Mouse (Mus musculus) right cerebral cortex, postnatal 14 days (tissue): ENCODE results near the gene Ralgapa2.

Source experiments
- DNase-seq: peaks from one replicate; pipeline ENCODE4 v3.0.0; 2022

Gene Ralgapa2

DNA sequence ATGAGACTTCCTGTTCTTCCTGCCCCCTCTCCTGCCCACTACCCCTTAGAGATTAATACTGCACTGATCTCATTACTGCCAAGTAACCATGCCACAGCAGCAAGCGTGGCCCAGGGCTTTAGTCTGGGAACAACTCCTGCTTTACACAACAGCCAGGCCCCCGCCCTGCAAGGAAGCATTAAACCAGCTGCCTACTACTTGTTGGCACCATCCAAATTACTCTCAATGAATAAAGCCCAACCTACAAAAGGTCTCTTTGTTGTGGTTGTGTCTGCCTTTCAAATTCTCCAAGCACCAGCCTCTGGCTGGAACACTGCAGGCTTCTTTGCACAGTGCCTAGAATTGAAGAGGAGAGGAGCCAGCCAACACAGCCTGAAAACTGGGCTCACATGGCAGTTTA, 164.2 kb downstream of the Ralgapa2 start:
- peak; percentile 20 for DNase-seq

DNA sequence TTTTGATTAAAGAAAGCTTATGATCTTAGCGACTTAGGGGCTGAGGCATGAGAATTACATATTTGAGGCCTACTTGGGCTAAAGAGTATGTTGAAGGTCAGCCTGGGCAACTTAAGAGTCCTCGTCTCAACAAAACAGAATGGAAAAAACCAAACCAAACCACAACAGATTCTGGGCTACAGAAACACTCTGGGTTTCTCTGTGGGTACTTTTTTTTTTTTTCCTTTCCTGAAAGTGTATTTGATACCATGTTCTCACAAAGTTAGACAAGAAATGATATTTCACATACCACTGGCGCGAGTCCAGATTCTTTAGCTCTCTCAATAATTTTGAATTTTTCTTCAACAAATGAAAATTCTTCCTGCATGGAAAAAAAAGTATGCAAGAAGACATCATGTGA, 172.1 kb downstream of the Ralgapa2 start:
- DNase-seq = no peak

DNA sequence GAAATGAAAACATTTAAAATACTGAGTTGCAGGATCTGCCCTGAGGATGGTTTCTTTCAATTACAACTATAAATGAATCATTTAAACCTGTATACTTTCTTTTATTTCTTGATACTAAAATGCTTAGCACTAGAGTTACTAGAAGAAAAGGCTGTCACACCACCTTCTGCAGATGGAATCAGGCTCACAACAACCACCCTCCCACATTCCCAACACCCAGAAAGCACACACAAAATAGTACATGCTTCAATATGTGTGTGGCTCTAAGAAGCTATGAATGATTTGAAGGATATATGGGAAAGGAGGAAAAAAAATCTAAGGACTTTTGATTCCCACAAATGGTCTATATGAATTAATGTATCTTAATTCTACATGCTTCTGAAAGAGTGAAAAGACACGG, 174.6 kb downstream of the Ralgapa2 start:
- no peak for DNase-seq

DNA sequence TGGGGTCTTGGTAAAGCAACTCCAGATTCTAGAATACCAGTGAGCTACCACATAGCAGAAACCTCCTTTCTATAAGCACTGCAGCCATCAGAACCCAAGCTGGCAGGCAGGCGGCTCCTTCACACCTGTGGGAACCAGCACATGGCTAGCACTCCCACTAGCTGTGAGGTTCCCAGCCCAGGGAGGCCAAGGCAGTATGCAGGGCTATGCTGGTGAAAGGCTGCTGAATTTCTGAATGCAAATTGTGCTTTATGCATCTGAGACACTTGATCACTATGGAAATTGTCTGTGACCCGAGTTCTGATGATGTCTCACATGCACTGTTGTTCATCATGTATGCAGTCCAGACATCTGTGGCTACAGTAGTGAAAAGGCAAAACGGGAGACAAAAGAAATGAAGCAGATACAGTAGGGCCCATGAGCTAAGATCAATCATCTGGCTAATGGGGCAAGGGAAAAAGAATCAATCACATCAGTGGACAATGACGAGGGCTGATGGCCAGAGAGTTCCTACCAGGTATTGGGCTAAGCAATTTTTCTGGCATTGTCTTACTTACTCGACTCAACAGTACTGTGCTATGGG, 180.2 kb downstream of the Ralgapa2 start:
- DNase-seq = no peak

DNA sequence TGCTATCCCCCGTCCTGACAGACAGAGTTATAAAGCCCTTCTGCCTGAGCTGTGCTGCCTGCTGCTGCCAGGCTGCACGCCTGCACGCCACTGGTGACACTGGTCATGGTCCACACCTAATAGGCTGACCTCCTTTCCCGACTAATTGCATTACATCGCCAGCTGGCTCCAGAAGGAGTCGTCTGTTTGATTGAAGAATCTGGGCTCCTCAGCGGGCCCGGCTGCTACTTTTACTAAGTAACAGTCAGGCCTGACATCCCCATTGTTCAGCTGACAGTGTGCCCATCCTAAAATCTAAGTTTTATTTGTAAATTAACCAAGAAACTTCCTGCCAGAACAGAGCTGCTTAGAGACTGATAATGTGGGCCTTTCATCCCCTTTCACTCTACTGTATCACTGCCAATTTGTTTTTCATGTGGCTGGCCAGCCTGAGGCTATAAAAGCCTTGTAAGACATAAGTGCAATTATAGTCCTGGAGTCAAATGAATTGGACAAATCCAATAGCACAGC, 181.3 kb downstream of the Ralgapa2 start:
- DNase-seq = peak; percentile 42

DNA sequence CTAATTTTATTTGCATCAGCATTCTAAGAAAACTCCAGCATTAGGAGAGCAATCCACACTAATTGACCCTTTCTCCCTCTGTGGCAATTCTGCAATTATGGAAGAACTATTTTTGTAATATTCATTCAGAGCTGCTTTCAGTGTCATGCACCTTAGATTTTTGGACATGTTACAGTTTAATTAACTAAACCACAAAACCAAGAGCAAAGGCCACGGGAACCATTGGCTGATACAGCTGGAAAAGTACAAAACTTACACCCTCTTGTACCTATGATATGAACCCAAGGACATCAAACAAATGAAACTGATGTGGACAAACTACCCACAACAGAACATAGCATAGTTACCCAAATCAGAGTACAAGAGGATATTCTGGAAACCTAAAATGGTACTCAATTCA, 182.0 kb downstream of the Ralgapa2 start:
- no peak for DNase-seq

DNA sequence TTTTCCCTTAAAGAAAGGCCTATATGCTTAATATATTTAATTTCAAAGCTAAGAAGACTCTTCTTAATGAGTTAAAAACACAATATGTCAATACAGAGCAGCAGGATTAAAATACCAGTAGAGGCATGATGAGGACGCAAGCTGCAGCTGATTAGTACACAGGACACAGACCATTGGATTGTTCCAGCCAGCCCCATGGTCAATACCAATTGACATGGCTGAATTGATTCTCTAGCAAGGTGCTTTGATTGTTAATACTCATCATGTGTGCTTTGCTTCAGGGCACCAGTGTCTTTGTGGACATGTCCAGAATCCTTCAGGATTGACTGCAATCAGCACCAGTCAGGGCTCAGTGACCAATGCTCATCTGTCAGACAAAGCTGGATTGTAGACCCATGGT, 185.5 kb downstream of the Ralgapa2 start:
- DNase-seq = no peak

DNA sequence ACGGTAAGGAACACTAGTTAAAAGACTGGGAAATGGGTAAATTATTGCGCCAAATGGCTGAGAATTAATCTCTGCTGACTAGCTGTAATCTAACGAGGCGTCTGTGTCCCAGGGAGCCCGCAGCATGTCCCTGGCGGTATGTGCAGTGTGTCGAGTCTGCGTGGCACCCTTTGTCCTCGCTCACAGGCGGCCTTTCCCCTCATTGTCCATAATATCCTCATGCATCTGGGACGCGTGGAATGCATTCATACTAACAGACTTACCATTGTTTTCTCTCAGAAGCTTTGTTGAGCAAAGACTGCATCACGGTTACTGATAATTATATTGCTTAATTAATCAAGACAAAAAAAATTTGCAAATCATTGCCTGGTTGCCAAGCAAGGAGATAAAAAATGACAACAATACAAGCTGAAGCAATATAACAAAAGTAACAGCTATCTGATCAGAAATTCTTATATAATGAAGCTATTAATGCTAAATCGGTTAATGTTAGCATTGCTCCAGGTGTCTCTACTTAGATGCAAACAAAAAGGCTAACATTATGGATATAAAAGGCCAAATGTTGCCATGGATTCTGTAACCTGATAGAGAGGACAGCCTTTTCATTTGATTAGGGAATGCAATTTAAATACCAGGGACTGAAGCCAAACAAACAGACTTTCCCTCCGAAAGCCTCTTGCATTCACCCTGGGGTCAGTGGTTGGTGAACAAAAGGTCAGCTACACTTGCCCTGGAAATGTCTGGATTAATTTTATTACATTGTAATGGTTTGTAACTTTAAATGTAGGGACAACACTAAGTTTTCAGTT, 187.0 kb downstream of the Ralgapa2 start:
- DNase-seq = no peak

DNA sequence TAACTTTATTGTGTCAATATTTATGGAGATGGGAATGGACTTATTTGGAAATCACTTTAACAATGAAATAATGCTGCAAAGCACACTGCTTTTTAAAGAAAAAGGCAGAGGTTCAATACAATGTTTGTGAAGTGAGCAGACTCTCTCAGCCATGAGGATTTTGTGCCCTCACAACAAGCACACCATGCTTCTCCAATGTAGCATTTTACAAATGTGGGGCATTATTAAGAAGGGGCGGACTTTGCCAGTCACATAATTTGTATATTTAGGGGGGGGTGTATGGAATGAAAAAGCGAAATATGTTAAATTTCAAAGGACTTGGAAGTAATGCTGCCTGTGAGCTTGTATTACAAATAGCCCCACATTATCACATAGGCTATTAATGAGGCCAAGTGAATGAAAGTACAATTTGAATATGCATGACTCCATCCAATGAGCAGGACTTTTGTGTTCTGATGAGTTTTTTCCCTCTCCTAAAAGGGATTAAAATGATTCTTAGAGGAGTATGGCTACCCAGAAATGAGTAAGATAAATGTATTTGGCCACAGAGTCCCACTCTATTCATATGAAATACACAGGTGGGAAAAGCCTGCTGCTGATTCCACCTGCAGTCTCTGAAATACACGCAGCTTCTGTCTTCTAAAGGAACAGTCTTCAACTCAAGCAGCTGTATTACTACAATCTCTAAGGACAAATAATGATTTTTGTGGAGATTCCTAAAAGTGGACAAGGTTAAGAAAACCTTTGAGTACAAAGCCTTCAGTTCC, 187.8 kb downstream of the Ralgapa2 start:
- no peak for DNase-seq

DNA sequence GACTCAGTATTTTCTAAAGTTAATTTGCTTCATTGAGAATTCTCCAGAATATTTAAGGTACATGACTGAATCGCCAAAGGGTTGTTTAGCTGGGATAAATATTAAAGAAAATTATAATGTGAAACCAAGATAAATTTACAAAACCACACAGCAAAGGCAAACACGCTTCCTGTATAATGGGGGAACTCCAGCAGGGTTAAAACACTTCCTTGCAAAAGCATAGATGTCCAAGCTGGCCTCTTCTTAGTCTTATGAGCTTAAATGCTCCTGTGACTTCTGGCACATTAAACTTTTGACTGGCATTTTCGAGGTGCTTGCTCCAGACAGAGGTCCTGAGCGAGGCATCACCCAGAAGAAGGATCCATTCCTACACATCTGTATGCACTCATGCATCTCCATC, 188.6 kb downstream of the Ralgapa2 start:
- DNase-seq = no peak

DNA sequence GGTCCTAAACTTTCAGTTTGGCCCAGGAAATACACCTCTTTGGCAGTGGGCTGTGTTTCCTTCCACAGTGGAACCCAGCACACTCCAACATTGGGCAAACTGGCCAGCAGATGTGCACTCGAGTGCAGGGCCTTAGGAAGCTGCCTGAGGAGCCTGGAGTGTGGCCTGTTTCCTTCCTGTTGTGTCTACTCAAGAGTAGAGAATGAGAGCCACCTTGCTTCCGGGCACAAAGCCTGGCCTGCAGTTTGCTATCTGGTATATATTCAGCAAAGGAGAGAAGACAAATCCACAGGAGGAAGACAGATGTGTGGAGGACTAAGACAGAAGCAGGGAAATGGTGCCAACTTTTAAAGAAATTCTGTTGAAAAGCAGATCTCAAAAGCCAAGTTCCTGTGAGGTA, 189.4 kb downstream of the Ralgapa2 start:
- no peak for DNase-seq

DNA sequence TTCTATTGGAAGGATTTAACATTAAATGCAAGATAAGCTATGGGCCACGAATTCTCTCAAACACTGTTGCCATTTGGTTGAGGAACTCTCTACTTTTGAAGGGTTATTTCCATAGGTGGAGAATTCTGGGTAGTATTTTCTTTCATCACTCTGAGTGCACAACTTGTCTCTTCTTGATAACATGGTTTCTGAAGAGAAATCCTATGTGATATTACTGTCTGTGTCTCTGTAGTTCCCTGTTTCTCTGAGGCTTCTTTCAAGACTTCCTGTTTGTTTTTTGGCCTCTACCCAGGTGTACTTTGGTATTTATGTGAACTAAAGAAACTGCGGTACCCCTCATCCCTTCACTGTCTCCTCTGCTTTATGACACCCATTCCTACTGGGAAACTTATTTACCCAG, 190.1 kb downstream of the Ralgapa2 start:
- no peak for DNase-seq

DNA sequence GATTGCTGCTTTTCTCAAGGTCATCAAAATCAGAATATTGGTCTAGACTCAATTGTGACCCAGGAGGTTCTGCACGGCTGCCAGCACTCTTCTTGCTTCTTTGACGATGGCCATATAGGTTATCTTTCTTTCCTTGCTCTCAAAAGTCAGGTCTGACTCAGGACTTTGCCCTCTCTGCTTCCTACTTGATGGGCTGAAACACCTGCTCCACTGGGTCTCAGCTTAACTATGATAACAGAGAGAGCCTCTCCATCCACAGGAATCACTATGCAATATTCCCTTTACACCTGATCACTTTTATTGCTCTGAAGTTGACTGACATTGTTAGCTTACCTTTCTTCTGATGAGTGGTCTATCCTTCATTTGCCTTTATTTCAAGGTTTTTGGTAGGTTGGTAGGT, 191.5 kb downstream of the Ralgapa2 start:
- no peak for DNase-seq

DNA sequence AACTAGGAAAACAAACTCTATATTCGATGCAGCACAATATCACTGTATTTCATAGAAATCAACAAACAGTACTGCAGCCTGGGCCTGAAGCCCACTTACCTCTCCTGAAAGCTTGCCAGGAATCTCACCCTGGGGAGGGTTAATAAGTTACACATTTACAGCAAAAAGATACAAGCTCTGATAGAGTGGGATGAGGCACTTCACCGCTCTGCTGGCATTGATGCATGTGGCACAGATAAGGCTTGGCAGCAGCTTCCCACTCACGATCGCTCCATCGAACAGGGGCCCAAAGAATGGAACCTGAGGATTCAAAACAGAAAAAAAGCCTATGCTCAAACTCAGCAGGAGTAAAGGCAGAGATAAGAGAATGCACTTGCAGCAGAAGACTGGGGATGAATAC, 197.4 kb downstream of the Ralgapa2 start:
- DNase-seq = no peak

DNA sequence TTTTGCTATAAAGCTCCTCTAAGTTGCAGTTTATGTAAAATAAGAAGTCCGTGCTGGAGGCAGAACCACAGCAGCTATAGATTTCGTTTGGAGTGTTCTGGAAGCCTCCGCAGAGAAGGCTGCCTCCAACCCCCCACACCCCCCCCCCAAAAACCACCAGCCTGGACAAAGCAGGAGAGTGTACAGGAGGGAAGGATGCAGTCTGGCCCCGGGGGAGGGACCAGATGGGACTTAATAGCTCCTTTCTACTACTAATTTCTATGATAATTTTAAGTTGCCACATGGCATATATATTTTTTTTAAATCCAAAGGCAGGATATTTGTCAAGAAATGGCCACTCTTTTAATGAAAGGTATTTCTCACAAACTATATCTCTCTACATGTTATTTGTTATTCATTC, 198.3 kb downstream of the Ralgapa2 start:
- no peak for DNase-seq

DNA sequence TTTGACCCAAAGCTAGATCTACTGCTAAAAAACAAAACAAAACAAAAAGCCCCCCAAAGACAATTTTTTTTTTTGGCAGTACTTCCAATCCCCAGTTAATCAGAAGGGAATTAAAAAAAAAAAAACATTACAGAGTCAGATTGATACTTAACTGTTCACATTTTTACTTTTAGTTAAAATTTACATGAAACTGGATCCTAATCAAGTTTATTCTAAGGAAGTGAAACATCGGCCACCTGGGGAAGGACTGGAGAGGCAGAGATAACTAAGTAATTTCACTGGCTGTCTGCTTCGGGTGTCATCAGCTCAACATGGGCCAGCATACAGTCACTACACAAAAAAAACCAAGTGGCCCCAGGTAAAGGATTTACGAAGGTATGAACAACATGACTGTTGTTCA, 201.4 kb downstream of the Ralgapa2 start:
- no peak for DNase-seq

DNA sequence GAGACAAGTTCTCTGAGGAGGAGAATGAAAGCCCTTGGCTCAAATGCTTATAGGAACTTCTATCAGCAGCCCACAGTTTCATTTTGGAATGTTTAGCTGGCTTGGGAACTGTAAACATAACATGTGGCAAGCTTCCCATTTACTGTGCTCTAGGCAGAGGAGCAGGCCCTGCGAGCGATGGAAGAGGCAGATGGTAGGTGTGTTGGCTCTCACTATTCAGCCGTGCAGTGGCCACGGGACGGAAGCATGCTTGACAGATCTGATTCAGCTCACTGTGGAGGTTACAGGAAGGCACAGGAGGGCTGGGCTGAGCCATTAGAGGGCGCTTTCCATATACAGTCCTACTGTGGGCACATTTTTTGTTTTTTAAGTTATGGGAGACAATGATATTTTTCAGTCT, 201.9 kb downstream of the Ralgapa2 start:
- no peak for DNase-seq

DNA sequence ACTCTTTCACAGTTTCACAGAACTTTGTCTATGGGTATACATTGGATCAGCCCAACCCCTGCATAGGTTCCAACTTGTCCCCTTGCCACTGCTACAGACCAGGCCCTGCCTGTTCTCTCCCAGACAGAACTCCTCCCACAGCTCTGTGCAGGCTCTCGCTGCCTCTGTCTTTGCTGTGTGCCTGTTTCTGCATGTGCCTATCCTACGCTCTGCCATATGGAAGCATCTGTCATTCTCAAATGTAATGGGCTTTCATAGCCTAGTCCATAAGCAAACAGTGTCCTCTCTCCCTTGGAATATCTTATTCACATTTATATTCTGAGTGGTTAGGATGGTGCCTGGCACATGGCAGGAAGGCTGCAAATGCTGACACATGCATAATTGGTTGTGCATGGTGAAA, 202.7 kb downstream of the Ralgapa2 start:
- DNase-seq = no peak

DNA sequence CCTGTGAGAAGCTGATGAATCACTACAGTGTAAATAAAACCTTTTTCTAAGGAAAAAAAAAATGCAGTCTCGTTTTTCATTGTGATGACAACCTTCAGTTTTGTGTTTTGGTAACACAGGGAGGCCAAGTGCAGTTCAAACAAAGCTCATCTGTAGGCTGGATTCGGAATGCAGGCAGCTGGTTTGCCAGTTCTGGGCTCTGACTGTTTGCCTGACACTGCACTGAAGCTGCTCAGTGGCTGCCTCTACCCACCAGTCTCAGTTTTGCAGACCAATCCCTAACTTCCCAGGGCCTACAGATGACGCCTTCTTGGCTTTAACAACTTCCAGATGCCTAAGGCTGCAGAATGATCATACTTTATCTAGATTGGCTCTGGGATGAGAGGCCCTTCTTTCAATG, 205.1 kb downstream of the Ralgapa2 start:
- DNase-seq = no peak

DNA sequence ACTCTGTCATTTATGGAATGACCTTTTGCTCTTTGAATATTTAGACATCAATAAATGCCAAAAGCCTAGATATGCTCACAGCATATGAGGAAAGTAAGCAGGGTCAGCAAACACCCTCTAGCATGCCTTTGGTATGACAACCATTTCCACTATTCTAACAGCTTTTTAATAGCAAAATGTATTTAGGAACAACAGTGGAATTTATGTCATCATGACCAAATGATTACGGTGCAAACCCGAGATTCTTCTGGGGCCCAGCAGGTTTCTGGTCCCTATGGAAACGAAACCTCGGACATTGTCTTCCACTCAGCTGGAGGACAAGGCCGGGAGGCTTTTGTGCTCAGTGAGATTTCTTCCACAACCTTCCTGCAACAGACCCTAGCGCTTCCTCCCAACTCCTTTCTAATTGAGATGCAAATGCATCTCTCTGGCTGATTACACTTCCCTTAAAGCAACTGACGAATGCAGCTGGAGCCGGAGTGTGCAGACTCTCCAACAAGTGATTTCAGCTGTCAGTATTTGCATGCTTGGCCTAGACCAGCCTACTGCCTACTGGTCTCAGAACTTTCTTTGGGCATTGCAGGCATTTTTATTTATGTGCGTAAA, 209.9 kb downstream of the Ralgapa2 start:
- no peak for DNase-seq

DNA sequence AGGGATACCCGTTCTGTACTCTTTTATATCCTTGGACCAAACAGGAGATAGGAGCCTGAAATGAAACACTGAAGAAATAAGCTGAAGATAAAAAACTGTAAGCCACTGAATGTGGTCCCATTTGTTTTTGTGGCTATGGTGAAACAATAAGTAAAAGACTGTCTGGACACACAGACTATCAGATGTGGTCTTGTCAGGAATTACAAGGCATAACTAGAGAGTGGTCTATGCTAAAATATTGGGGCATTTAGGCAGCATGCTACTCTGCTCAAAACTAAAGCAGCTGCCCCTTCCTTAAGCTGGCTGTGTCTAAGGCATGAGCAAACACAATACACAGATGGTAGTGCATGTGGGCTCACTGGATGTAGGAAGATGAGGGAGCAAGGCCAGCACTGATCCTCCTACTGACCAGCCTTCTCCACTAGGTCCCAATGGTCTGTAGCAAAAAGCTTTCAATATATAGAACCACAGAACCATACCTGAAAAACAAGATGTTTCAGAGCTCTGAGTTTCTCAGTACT, 211.6 kb downstream of the Ralgapa2 start:
- DNase-seq = no peak

DNA sequence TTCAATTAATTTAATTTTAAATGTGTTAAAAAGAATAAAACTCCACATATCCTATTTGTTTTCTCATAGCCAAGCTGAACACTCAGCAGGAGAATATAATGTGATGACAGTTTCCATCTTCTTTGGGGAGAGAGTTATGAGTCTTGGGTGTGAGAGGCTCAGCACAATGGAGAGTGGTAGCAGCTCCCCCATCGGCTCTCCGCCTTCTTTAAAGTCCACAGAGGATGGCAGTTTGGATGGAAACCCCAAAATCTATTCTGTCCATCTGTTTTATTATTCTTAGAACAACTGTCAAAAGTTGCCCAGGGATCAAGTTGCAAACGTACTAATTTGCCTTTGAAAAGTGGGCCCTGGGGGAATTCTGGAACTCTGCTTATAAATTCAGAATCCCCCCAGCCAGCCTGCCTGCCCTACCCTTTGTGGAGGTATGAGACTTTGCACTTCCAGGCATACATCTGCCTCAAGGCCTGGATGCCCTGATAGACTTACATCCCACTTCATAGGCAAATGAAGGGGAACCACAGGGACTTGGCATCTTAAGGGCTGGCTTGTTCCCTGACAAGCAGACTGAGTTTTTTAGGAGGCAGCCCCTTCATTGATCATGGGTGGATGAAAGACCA, 212.2 kb downstream of the Ralgapa2 start:
- no peak for DNase-seq

DNA sequence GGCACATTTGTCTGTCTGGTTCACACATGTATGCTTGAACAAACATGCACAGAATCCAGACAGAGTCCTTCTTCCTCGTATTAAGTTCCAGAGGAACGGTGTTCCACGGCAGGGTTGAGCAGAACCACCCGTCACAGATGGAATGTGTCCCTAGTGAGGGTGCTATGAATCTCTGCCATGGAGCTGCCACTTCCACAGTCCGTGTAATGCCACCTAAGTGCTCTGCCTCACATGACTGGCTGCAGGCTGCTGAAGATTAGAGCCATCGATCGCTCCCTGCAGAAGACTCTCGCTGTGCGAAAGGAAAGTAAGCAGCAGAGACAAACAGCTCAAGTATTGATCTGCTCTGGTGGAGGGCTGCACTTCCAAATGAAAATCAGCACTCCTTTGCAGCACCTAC, 218.6 kb downstream of the Ralgapa2 start:
- DNase-seq = no peak
